Mouse (Mus musculus) heart, embryonic 13.5 days (tissue): ENCODE results near the gene Tbx15. TPM values are rescaled to one million over a fixed set of nuclear protein-coding genes. Genes with fewer than 3 reads are reported as not detected.
A peak's percentile ranks its signal among the peaks of the same experiment; 100 is the strongest.

Experiments used
- ATAC-seq: fragments of 200-750 bp; cut with Nextera tagmentation; 2 replicates; pipeline ENCODE4 v1.8.0; 2017; ENCODE audit warnings: moderate TSS enrichment; ENCODE audit not compliant: insufficient number of reproducible peaks, low FRiP score, low TSS enrichment; ENCODE audit errors: extremely low read depth
- H3K27ac ChIP-seq: fragments of 300-500 bp; sonication (generic); replicated peaks from 2 replicates; pipeline ENCODE4 v1.5.1; 2015; ENCODE audit warnings: moderate library complexity, mild to moderate bottlenecking, inconsistent platforms
- H3K27me3 ChIP-seq: fragments of 300-500 bp; sonication (generic); replicated peaks from 2 replicates; pipeline ENCODE4 v1.6.1; 2015; ENCODE audit warnings: mild to moderate bottlenecking, inconsistent platforms
- H3K36me3 ChIP-seq: fragments of 300-500 bp; sonication (generic); 2 replicates; pipeline ENCODE4 v1.6.1; 2015; ENCODE audit warnings: mild to moderate bottlenecking, inconsistent platforms
- H3K4me1 ChIP-seq: fragments of 300-500 bp; sonication (generic); 2 replicates; pipeline ENCODE4 v1.6.1; 2015; ENCODE audit warnings: inconsistent platforms
- H3K4me2 ChIP-seq: fragments of 300-500 bp; sonication (generic); 2 replicates; pipeline ENCODE4 v1.6.1; 2015; ENCODE audit warnings: inconsistent platforms, mild to moderate bottlenecking, moderate library complexity
- H3K4me3 ChIP-seq: fragments of 300-500 bp; sonication (generic); 2 replicates; pipeline ENCODE4 v1.5.1; 2015; ENCODE audit warnings: moderate library complexity, mild to moderate bottlenecking, inconsistent platforms
- H3K9ac ChIP-seq: fragments of 300-500 bp; sonication (generic); 2 replicates; pipeline ENCODE4 v1.6.1; 2015; ENCODE audit warnings: inconsistent platforms, mild to moderate bottlenecking, moderate library complexity
- H3K9me3 ChIP-seq: fragments of 300-500 bp; sonication (generic); 2 replicates; pipeline ENCODE4 v1.6.1; 2016; ENCODE audit warnings: inconsistent platforms
- WGBS: fragments of 180-500 bp; shearing (Covaris S2); methylation state at CpG from one replicate; pipeline ENCODE4 v1.1.7; 2015; ENCODE audit warnings: mixed read lengths; 5-methylcytosine and 5-hydroxymethylcytosine counted together
- polyA plus RNA-seq: library from polyadenylated mRNA; unstranded; fragments of >200 nt; fragmentation: Nextera tagmentation; extraction: Ambion mirVana; gene quantifications from 2 replicates; pipeline ENCODE4 v1.2.1, GENCODE M21; 2015

Gene Tbx15
- polyA plus RNA-seq, 1 experiment from 2014 or later, result 0.09 TPM

GRCm38 (mm10) chr3:99238691-99239090, 1.5 kb upstream of the Tbx15 start:
- Histone ChIP-seq H3K9me3 (no peaks in the 10 kb centered on the region), H3K27me3 (peaks cover 95% of the 10 kb centered on the region), H3K9ac (no peak overlapping the region), H3K27ac (no peak overlapping the region), H3K4me3 (no peak overlapping the region), H3K4me1 (peaks cover 27% of the 10 kb centered on the region), H3K36me3 (no peaks in the 10 kb centered on the region), H3K4me2 (no peak overlapping the region)
- ATAC-seq, result no peak
- WGBS, result 8% methylated on average over 1 of the region's 1 CpGs

- H3K9me3 ChIP-seq, result no peaks in the 10 kb centered on the region
- H3K27me3 ChIP-seq, result peaks cover 98% of the 10 kb centered on the region
- WGBS, result 2% methylated on average over 20 of the region's 20 CpGs
- H3K27ac ChIP-seq, result no peak overlapping the region
- no peak overlapping the region for H3K4me3 ChIP-seq
- no peak overlapping the region for H3K4me2 ChIP-seq
- H3K36me3 ChIP-seq, result no peaks in the 10 kb centered on the region
- H3K4me1 ChIP-seq, result peaks cover 20% of the 10 kb centered on the region
- H3K9ac ChIP-seq, result no peak overlapping the region
- ATAC-seq, result no peak
Observed at GRCm38 (mm10) chr3:99239301-99240045, 708 bp upstream of the Tbx15 start.

GRCm38 (mm10) chr3:99240811-99241738, 894 bp downstream of the Tbx15 start:
- no peak overlapping the region for H3K27ac ChIP-seq
- H3K27me3 ChIP-seq, result peaks cover 98% of the 10 kb centered on the region
- peak overlapping the region; percentile 57 for H3K4me2 ChIP-seq
- no peak for ATAC-seq
- under 1% methylated on average over 50 of the region's 50 CpGs for WGBS
- no peaks in the 10 kb centered on the region for H3K9me3 ChIP-seq
- H3K9ac ChIP-seq, result no peak overlapping the region
- no peaks in the 10 kb centered on the region for H3K36me3 ChIP-seq
- H3K4me1 ChIP-seq, result peaks cover 14% of the 10 kb centered on the region
- H3K4me3 ChIP-seq, result peak overlapping the region; percentile 38

GRCm38 (mm10) chr3:99242481-99242880, 2.3 kb downstream of the Tbx15 start:
- peaks cover 100% of the 10 kb centered on the region for H3K27me3 ChIP-seq
- WGBS, result 6% methylated on average over 8 of the region's 8 CpGs
- H3K27ac ChIP-seq, result no peak overlapping the region
- no peaks in the 10 kb centered on the region for H3K36me3 ChIP-seq
- H3K4me3 ChIP-seq, result no peak overlapping the region
- H3K4me2 ChIP-seq, result no peak overlapping the region
- peaks cover 14% of the 10 kb centered on the region for H3K4me1 ChIP-seq
- ATAC-seq, result no peak
- H3K9ac ChIP-seq, result no peak overlapping the region
- H3K9me3 ChIP-seq, result no peaks in the 10 kb centered on the region

GRCm38 (mm10) chr3:99245341-99245740, 5.2 kb downstream of the Tbx15 start:
- H3K4me3 ChIP-seq, result no peak overlapping the region
- no peak overlapping the region for H3K9ac ChIP-seq
- H3K4me1 ChIP-seq, result peaks cover 21% of the 10 kb centered on the region
- H3K4me2 ChIP-seq, result no peak overlapping the region
- WGBS, result 14% methylated on average over 3 of the region's 3 CpGs
- ATAC-seq, result no peak
- H3K9me3 ChIP-seq, result no peaks in the 10 kb centered on the region
- H3K27ac ChIP-seq, result no peak overlapping the region
- no peaks in the 10 kb centered on the region for H3K36me3 ChIP-seq
- H3K27me3 ChIP-seq, result peaks cover 100% of the 10 kb centered on the region

GRCm38 (mm10) chr3:99246629-99247028, 6.4 kb downstream of the Tbx15 start:
- no peak for ATAC-seq
- Histone ChIP-seq H3K4me1 (peaks cover 8% of the 10 kb centered on the region; the same call in 1 of the 2 replicates), H3K4me2 (no peak overlapping the region), H3K27me3 (peaks cover 100% of the 10 kb centered on the region), H3K36me3 (no peaks in the 10 kb centered on the region), H3K4me3 (no peak overlapping the region), H3K27ac (no peak overlapping the region), H3K9me3 (no peaks in the 10 kb centered on the region), H3K9ac (no peak overlapping the region)
- WGBS, result 31% methylated on average over 3 of the region's 3 CpGs

GRCm38 (mm10) chr3:99247586-99247985, 7.4 kb downstream of the Tbx15 start:
- H3K4me3 ChIP-seq, result no peak overlapping the region
- no peak for ATAC-seq
- H3K27me3 ChIP-seq, result peaks cover 100% of the 10 kb centered on the region
- H3K4me2 ChIP-seq, result no peak overlapping the region
- H3K27ac ChIP-seq, result no peak overlapping the region
- no peaks in the 10 kb centered on the region for H3K9me3 ChIP-seq
- peaks cover 8% of the 10 kb centered on the region; the same call in 1 of the 2 replicates for H3K4me1 ChIP-seq
- no peak overlapping the region for H3K9ac ChIP-seq
- 5% methylated on average over 4 of the region's 4 CpGs for WGBS
- H3K36me3 ChIP-seq, result no peaks in the 10 kb centered on the region

GRCm38 (mm10) chr3:99247996-99248801, 8.0 kb downstream of the Tbx15 start:
- H3K9ac ChIP-seq, result no peak overlapping the region
- no peak overlapping the region for H3K4me2 ChIP-seq
- no peak for ATAC-seq

GRCm38 (mm10) chr3:99248831-99249550, 8.8 kb downstream of the Tbx15 start:
- H3K9ac ChIP-seq, result no peak overlapping the region
- H3K4me3 ChIP-seq, result 0 out of 2 replicates have a peak overlapping the region, but pooled peaks have one; percentile 3
- H3K4me1 ChIP-seq, result peaks cover 19% of the 10 kb centered on the region
- 1% methylated on average over 25 of the region's 25 CpGs for WGBS
- H3K4me2 ChIP-seq, result no peak overlapping the region
- H3K27me3 ChIP-seq, result peaks cover 100% of the 10 kb centered on the region
- ATAC-seq, result no peak
- H3K27ac ChIP-seq, result no peak overlapping the region
- no peaks in the 10 kb centered on the region for H3K9me3 ChIP-seq
- H3K36me3 ChIP-seq, result no peaks in the 10 kb centered on the region

More at GRCm38 (mm10) chr3:99247996-99248801, 8.0 kb downstream of the Tbx15 start:
- peaks cover 12% of the 10 kb centered on the region for H3K4me1 ChIP-seq
- H3K36me3 ChIP-seq, result no peaks in the 10 kb centered on the region
- peaks cover 100% of the 10 kb centered on the region for H3K27me3 ChIP-seq
- H3K4me3 ChIP-seq, result no peak overlapping the region
- WGBS, result 2% methylated on average over 28 of the region's 28 CpGs
- no peaks in the 10 kb centered on the region for H3K9me3 ChIP-seq
- no peak overlapping the region for H3K27ac ChIP-seq

GRCm38 (mm10) chr3:99249551-99249870, 9.3 kb downstream of the Tbx15 start:
- Histone ChIP-seq H3K4me2 (no peak overlapping the region), H3K36me3 (no peaks in the 10 kb centered on the region), H3K9ac (no peak overlapping the region), H3K4me1 (peaks cover 23% of the 10 kb centered on the region), H3K9me3 (no peaks in the 10 kb centered on the region), H3K27ac (no peak overlapping the region), H3K4me3 (no peak overlapping the region), H3K27me3 (peaks cover 100% of the 10 kb centered on the region)
- no peak for ATAC-seq
- under 1% methylated on average over 11 of the region's 11 CpGs for WGBS
